Mouse (Mus musculus): ENCODE measurements around the gene Acsf2. TPM values are rescaled to one million over a fixed set of nuclear protein-coding genes. Genes with fewer than 3 reads are reported as not detected.

Gene Acsf2
- total RNA-seq, 1 experiment from 2014 or later, result 86.9 TPM

DNA sequence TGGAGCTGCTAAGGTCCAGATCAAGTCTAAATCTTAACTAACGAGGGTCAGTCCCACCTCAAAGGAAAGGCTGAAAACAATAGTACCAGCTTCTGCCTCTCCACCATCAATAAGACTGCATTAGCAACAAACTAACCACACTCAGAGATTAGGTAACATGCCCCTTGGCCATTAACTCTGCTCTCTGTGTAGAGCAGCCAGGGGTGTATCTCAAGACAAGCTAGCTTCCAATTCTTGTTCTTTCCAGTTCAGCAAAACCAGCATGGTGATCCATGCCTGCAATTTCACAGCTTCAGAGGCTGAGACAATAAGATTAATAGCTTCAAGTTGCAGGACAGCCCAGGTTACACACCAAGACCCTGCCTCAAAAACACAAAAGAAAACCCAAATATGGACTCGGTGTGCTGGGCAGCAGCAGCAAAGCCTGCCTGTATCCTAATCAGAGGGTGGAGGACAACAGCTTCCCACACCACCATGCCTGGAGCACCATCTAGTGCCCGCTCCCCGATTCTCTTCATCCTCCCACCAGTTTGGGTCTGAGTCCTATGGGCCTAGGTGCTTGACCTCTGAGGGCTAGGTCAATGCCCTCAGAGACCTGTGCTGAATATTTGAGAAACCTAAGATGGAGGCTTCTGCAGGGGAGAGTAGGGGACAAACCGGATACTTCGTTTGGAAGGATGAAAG lies 3.1 kb downstream of the Acsf2 start:
- no peak for DNase-seq

DNA sequence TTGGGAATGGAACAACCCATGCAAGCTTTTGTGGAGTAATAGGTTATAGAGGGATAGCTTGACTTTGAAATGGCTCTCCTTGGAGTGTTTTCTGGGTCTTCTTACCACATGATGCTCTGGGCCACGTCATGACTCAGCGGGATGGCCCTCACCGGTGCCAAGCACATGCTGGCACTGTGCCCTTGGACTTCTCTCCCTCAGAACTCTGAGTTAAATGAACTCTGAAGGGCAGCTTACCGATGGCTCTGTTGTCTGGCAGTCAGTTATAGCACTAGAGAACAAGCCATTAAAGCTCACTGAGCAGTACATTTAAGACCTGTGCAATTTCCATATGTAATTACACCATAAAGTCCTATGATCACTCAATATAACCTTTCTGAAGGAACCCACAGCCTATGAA lies 4.4 kb downstream of the Acsf2 start:
- peak; percentile 92 for DNase-seq

DNA sequence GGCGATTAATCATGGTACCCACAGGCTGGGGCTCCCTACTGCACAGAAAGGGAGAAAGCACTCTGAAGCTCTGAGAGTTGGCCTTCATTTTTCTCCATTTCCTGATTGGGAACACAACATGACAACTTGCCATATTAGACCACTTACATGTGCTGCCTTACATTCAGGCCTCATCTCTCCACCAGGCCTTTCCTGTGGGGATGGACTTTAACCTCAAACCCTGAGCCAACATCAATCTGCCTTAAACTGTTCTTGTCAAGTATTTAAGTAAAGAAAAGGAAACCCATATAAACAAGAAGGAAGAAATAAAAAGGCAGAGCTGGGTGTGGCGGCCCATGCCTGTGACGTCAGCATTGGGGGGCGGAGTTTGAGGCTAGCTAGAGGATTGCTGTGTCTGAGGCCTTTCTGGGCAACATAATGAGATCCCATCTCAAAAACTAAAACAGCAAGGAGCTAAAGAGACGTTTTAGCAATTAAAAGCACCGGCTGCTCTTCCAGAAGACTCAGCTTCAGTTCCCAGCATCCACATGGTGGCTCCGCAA lies 5.3 kb downstream of the Acsf2 start:
- DNase-seq, result no peak

DNA sequence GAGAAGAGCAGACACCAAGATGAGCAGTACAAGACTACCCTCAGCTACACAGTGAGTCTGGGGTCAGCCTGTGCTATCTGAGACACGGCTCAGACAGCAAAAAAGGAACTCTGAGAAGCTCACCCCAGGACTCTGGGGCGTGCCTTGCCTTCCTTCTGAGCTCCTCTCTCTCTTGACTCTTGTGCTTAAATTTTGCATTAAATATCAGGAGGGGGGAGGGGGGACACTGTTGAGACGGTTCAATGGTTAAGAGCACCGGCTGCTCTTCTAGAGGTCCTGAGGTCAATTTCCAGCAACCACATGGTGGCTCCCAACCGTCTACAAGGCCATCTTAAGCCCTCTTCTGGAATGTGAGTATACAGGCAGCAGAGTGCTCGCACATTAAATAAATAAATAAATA lies 14.2 kb downstream of the Acsf2 start:
- DNase-seq, result no peak

DNA sequence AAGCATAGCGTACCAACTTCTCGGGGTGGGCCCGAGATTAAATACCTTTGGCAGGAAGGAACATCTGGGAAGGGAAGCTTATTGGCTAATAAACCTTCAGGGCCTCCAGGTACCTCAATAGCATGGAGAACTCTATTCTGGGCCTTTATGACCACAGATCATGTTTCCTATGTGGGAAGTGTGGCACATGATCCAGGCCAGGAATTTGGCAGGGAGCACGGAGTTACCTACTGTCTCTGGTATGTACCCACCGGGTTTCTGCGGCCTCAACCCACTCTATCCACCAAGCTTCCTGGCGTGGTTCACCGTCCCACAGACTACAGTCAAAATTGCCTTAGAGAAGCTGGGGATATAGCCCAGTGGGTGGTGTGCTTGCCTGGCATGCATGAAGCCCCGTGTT lies 16.6 kb downstream of the Acsf2 start:
- DNase-seq, result no peak

DNA sequence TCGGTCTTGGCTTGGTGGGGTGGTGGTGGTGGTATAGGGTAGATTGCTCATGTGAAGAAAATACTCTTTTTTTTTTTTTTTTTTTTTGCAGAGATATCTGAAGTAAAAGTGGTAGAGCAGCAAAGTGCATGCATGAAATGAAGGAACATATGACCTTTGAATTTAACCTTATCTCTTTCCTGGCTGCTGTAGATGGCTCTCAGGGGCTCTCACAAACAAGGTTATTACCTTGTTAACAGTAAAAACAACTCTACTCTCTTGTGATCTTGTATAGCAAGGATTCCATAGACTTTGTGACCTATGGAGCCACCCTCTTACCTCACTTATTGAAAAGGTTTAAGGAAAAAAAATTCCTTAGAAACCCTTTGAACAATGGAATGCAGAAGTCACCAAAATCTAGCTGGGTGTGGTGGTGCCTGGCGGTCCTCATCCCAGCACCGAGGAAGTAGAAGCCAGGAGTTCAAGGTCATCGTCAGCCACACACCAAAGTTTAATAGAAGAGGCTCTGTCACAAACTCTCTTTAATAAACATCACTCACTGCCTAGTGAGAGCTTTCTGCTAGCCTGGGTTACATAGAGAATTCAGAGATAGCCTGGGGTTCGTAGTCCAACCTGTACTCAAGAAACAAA lies 21.4 kb downstream of the Acsf2 start:
- no peak for DNase-seq

DNA sequence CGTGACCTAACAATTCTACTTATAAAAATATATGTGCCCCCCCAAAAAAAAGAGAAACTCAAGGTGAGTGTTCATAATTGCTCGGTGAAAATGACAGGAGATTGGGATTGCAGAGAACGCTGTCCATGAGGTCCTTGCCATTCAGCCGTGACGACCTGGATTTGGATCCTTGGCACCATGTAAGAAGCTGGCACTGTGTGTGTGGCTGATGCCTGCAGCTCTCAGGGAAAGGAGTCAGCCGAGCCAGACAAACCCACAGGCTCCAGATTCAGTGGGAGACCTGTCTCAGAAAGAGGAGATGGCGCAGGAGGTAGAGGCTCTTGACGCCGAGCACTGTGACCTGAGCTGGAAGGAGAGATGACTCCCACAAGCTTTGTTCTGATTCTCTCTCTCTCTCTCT lies 25.3 kb downstream of the Acsf2 start:
- DNase-seq, result no peak

DNA sequence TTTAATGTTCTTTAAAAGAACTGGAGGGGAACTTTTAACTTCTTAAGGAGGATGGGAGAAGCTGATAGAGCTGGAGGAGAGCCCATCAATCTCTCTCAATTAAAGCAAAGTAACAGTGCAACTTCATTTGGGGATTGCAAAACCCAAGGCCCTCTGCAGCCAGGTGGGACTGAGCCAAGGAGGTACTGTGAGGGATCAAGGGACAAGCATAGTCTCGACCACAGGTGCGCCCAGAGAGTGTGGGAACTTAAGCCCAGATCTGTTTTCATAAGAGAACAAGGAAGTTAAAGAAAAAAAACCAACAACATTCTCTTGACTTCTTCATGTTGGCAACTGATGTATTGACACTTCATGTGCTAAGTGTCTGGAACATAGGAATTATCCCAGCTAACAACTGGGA lies 26.6 kb downstream of the Acsf2 start:
- no peak for DNase-seq

DNA sequence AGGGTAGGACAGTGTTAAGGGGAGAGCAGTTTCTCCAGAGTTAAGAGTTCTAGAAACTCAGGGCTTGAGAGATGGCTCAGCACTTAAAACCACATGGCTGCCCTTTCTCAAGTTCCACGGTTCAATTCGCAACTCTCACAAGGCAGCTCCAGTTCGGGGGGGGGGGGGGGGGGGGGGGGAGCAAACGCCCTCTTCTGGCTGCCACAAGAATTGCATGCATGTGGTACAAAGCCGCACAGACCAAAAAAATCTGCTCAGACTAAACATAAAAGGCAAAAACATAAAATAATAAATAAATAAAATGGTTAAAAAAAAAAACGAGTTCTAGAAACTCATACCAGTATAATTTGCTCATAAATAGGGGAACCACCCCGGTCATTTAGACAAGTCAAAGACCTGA lies 27.1 kb downstream of the Acsf2 start:
- DNase-seq, result no peak

DNA sequence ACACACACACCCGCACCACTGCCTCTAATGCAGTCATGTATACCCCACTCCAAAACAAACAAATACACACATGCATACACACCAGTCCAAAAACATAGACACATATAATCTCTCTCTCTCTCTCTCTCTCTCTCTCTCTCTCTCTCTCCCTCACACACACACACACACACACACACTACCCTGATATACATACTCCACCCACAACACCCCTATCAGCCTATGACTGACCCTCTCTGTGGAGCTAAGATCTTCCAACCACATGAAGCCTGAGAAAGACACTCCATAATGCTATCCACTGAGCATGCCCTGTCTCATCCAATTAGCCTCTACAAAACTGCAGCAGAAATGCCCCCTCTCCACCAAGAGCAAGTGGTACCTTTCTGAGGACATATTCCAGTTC lies 29.8 kb downstream of the Acsf2 start:
- DNase-seq, result no peak

DNA sequence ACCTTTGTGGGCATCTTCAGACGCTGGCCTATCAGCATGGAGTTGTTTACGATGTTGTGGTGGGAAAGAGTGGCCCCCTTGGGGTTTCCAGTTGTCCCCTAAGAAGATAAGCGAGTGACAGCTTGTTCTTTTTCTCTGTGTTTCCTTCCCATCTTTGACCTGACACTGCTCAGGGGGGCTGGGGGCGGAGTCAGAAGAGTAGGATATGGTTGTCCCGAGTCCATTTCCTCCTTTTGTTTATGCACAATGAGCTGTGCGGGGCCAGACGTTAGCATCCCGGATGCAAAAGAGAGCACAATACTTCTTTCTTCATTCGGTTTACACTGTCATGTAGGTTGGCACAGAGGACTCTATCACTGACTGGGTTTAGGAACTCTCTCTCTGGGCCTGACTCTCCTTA lies 31.1 kb downstream of the Acsf2 start:
- peak; percentile 59 for DNase-seq

DNA sequence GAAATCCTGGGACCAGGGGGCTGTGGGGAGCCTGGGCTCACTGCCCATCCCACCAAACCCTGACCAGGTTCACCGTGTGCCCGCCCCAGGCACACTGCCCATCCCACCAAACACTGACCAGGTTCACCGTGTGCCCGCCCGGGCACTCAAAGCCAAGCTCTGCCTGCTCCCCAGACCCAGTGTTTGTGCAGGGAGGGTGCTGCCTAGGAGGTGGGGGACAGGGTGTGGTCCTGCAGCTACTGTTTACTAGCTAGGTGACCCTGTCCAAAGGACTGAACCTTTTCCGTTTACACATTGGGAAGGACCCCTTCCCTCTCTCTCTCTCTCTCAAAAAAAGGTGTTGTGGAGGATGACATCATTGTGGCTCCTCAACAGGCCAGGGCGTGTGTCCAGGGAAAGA lies 34.3 kb downstream of the Acsf2 start:
- no peak for DNase-seq

DNA sequence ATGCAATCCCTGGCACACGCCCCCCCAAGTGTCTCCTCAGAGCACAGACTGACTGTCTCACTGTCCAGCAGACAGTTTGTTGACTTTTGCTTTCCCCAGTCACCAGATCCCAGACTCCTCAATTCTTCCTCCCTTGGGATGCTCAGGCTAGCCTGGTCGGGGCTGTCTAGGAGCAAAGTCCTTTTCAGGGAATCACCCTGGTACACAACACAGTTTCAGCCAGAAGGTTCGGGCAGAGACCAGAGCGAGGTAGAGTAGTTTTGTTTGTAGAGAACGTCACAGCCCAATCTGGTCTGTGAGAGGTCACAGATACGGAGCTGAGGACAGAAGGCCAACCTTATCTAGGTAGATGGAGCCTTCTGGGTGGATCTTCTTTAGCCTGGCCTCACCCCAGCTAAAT lies 35.1 kb downstream of the Acsf2 start:
- no peak for DNase-seq

DNA sequence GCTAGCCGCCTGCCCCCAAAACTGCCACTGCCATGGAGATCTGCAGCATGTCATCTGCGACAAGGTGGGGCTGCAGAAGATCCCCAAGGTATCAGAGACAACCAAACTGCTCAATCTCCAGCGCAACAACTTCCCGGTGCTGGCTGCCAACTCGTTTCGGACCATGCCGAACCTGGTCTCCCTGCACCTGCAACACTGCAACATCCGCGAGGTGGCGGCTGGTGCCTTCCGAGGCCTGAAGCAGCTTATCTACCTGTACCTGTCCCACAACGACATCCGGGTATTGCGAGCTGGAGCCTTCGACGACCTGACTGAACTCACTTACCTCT lies 36.6 kb downstream of the Acsf2 start:
- DNase-seq, result no peak

DNA sequence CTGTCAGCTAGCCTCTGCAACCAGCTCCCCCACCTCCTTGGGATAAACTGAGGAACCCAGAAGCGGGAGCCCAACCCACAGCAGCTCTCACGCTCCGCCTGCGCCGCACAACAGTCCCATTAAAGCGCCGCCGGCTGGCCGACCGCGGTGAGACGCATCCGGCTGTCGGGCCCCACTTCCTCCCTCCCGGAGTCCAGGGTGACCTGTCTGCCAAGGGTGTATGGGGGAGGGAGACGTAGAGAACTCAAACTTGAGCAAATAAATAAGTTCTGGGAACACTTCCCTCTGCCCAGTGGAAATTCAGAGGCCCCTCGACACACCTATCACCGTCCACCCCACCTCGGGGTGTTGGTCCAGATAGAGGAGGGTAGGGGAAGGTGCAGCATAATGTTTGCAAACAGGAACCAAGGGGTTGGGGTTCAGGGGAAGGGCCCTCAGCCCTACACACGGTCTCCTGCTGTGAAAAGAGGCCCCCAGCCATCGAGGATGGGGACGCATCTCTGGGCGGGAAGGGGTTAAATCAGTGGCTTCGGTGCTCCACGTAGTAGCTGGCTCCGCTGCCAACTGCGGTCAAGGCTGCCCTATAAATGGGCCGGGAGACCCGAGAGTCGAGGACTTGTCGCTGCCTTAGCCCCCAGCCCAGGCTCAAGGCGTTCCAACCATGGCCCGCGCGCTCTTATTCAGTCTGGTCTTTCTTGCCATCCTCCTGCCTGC lies 37.1 kb downstream of the Acsf2 start, which contains the start of gene Chad:
TSS of gene Chad (plus strand) at position 611 of the 714 bp plus-strand sequence.
- peak; percentile 83 for DNase-seq

DNA sequence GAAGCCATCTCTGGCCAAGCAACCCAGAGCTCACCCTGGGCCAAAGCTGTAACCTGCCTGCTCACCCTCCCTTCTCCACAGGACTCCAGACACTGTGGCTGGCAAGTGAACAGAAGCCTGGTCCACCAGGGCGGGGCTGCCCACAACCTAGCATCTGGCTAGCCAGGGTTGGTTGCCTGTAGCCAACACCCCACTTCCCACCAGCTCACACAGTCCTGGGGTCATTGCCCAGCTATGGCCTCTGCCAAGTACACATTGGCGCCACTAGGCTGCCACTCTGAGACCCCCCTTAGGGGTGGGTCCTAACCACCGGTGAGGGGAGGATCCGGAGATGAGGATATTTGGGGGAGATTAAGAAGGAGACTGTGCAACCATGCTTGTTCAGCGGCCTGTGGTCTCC lies 37.9 kb downstream of the Acsf2 start:
- DNase-seq, result no peak

DNA sequence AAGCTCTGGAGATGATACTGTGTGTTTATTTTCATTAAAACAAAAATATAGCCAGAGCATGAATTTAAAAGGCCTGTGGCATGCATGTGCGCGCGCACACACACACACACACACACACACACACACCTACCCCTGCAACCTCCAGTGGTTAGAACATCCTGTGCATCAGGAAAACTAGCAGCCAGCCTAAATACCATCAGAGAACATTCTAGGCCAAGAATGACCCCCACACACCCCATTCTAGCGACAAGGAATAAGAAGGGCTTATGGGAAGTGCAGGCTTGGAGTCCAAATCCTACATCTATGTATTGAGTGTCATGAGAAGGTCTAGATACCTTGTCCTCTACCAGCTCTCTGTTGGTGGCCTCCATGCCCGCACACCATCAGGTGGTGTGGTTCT lies 38.3 kb downstream of the Acsf2 start:
- DNase-seq, result no peak

DNA sequence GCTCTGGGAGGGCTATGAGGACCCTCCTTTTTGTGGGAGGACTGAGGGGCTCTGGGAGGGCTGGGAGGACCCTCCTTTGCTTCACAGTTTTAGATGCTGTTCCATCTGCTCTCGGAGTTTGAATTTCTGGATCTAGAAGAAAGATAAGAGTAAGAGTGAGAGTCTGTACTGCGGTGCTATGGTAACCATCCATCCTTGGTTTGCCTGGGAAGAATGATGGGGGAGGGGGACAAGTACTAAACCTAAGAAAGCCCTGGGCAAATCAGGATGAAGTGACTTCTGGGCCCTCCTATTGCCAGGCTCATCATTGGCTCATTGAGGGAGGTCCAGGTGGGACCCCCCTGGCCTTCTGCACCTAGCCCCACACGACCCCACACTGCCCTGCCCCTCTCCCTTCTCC lies 43.4 kb downstream of the Acsf2 start:
- no peak for DNase-seq

DNA sequence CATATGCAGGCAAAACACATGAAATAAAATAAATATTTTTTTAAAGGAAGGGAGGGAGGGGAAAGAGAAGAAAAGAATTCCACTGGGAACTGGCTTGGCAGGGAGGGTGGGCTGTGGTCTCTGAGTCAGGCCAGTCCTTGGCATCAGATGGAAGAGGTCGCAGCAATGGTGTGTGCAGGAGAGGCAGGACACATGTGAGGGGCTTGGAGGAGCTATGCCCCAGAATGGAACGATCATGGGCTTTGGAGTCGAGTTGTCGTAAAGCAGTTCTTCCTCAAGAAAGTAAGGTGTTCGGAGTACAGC lies 51.3 kb downstream of the Acsf2 start:
- DNase-seq, result no peak

DNA sequence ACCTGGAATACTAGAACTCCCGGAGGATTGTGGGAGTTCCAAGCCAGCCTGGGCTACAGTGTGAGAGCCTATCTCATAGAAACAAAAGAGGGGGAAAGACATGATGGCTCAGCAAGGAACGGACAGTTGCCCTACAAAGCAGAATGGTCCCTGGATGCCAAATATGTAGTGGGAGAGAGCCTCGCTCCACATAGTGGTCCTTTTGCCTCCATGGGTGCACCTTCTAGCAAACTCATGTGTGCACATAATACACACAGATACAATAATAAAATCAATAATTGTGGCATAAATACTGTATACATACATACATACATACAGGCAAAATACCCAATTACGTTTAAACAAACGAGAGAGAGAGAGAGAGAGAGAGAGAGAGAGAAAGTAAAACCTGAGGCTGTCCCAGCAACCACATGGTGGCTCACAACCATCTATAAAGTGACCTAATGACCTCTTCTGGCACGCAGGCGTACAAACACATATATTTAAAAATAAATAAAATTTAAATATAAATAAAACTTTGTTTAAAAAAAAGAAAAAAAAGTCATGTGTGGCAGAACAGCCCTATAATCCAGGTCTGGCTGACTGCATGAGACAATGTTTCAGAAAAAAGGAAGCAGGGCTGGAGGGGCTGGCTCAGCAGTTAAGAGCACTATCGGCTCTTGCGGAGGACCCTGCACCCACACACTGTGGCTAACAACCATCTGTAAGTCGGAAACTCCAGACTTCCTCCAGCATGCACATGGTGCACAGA lies 51.8 kb downstream of the Acsf2 start:
- no peak for DNase-seq

DNA sequence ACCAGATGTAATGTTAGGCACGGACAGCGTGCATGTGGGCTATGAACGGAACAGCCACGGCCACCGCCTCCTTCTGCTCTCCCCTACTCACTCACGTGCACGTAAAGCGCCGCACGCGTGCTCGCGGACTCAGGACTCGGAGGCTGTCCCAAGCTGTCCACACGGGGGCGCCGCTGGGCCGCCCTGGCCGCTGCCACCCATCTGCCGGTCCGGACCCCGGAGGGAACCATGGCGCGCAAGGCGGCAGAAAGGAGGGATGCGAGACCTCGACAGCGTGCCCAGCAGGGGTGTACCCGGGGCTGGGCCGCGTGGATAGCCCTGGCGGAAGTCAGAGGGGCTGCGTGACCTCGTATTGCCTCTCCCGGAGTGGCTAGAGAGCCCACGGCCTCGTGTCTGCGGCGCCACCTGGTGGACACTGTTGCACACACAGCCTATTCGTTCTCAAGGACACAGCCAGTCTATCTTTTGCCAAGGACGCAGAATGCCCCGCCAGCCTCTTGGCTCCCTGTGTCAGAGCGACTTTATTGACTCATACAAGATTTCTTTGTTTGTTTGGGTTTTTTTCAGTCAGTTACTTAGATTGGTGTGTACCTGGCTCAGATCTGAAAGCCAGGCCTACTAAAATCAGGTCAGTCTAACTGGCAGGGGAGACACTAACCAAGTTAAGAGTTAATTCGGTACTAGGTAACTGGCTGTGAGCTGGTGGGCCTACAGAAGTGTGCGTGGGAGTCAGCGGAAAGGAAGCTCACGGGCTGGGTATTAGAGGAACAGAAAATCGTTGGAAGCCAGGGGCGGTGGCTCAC lies 52.6 kb downstream of the Acsf2 start, which contains the start of gene Rsad1:
TSS of gene Rsad1 (minus strand) at position 368 of the 803 bp plus-strand sequence.
- peak; percentile 97 for DNase-seq

Measured in adrenal gland, postnatal 14 days (tissue).